Mouse (Mus musculus): ENCODE measurements around the gene Asic2. TPM values are rescaled to one million over a fixed set of nuclear protein-coding genes. Genes with fewer than 3 reads are reported as not detected.

Asic2 gene
- polyA plus RNA-seq, 1 experiment = 0.08 TPM

- H3K27ac ChIP-seq (ENCODE audit: control insufficient read depth, insufficient read depth, low read length) = no peak overlapping the region
- no peaks in the 10 kb centered on the region for H3K36me3 ChIP-seq (ENCODE audit: control insufficient read depth, insufficient read depth, low read length)
- no peaks in the 10 kb centered on the region for H3K4me1 ChIP-seq (replicated peaks; ENCODE audit: control insufficient read depth, insufficient read depth, low read length)
- no peak for DNase-seq
- no peak for TF ChIP-seq CTCF (IDR thresholded peaks at IDR 0.05; ENCODE audit: borderline replicate concordance, control insufficient read depth, extremely low read depth, insufficient read depth, low read length, poor library complexity)
- TF ChIP-seq POLR2A (IDR thresholded peaks at IDR 0.05; ENCODE audit: control insufficient read depth, extremely low read depth, insufficient read depth, low read length, poor library complexity) = no peak
- no peak overlapping the region for H3K4me3 ChIP-seq (ENCODE audit: control insufficient read depth, insufficient read depth, low read length)
- WGBS = 75% methylated on average over 8 of the region's 8 CpGs
- no peaks in the 10 kb centered on the region for H3K27me3 ChIP-seq (ENCODE audit: control insufficient read depth, insufficient read depth, low read length)
Observed at GRCm38 (mm10) chr11:81094581-81094980, 873.7 kb downstream of the Asic2 start.

- no peaks in the 10 kb centered on the region for H3K27me3 ChIP-seq (ENCODE audit: control insufficient read depth, insufficient read depth, low read length)
- H3K4me3 ChIP-seq (ENCODE audit: control insufficient read depth, insufficient read depth, low read length) = no peak overlapping the region
- no peak for TF ChIP-seq POLR2A (IDR thresholded peaks at IDR 0.05; ENCODE audit: control insufficient read depth, extremely low read depth, insufficient read depth, low read length, poor library complexity)
- no peak for TF ChIP-seq CTCF (IDR thresholded peaks at IDR 0.05; ENCODE audit: borderline replicate concordance, control insufficient read depth, extremely low read depth, insufficient read depth, low read length, poor library complexity)
- H3K36me3 ChIP-seq (ENCODE audit: control insufficient read depth, insufficient read depth, low read length) = no peaks in the 10 kb centered on the region
- DNase-seq = no peak
- H3K4me1 ChIP-seq (replicated peaks; ENCODE audit: control insufficient read depth, insufficient read depth, low read length) = no peaks in the 10 kb centered on the region
- H3K27ac ChIP-seq (ENCODE audit: control insufficient read depth, insufficient read depth, low read length) = no peak overlapping the region
- 86% methylated on average over 2 of the region's 2 CpGs for WGBS
Observed at GRCm38 (mm10) chr11:81092161-81092560, 876.1 kb downstream of the Asic2 start.

GRCm38 (mm10) chr11:81083822-81084221, 884.4 kb downstream of the Asic2 start:
- Histone ChIP-seq H3K27me3 (ENCODE audit: control insufficient read depth, insufficient read depth, low read length) (no peaks in the 10 kb centered on the region), H3K4me3 (ENCODE audit: control insufficient read depth, insufficient read depth, low read length) (no peak overlapping the region), H3K36me3 (ENCODE audit: control insufficient read depth, insufficient read depth, low read length) (no peaks in the 10 kb centered on the region), H3K4me1 (replicated peaks; ENCODE audit: control insufficient read depth, insufficient read depth, low read length) (no peaks in the 10 kb centered on the region), H3K27ac (ENCODE audit: control insufficient read depth, insufficient read depth, low read length) (no peak overlapping the region)
- no peak for TF ChIP-seq POLR2A (IDR thresholded peaks at IDR 0.05; ENCODE audit: control insufficient read depth, extremely low read depth, insufficient read depth, low read length, poor library complexity)
- TF ChIP-seq CTCF (IDR thresholded peaks at IDR 0.05; ENCODE audit: borderline replicate concordance, control insufficient read depth, extremely low read depth, insufficient read depth, low read length, poor library complexity) = no peak
- no peak for DNase-seq
- 91% methylated on average over 4 of the region's 4 CpGs for WGBS

GRCm38 (mm10) chr11:81080076-81080805, 888.0 kb downstream of the Asic2 start:
- H3K36me3 ChIP-seq (ENCODE audit: control insufficient read depth, insufficient read depth, low read length) = no peaks in the 10 kb centered on the region
- WGBS = 80% methylated on average over 11 of the region's 11 CpGs
- no peak for DNase-seq
- H3K27me3 ChIP-seq (ENCODE audit: control insufficient read depth, insufficient read depth, low read length) = no peaks in the 10 kb centered on the region
- H3K4me1 ChIP-seq (replicated peaks; ENCODE audit: control insufficient read depth, insufficient read depth, low read length) = no peaks in the 10 kb centered on the region
- H3K4me3 ChIP-seq (ENCODE audit: control insufficient read depth, insufficient read depth, low read length) = no peak overlapping the region
- H3K27ac ChIP-seq (ENCODE audit: control insufficient read depth, insufficient read depth, low read length) = no peak overlapping the region
- no peak for TF ChIP-seq POLR2A (IDR thresholded peaks at IDR 0.05; ENCODE audit: control insufficient read depth, extremely low read depth, insufficient read depth, low read length, poor library complexity)
- TF ChIP-seq CTCF (IDR thresholded peaks at IDR 0.05; ENCODE audit: borderline replicate concordance, control insufficient read depth, extremely low read depth, insufficient read depth, low read length, poor library complexity) = no peak

GRCm38 (mm10) chr11:81079237-81079636, 889.0 kb downstream of the Asic2 start:
- no peak overlapping the region for H3K4me3 ChIP-seq (ENCODE audit: control insufficient read depth, insufficient read depth, low read length)
- no peaks in the 10 kb centered on the region for H3K4me1 ChIP-seq (replicated peaks; ENCODE audit: control insufficient read depth, insufficient read depth, low read length)
- no peak for DNase-seq
- no peaks in the 10 kb centered on the region for H3K27me3 ChIP-seq (ENCODE audit: control insufficient read depth, insufficient read depth, low read length)
- no peak for TF ChIP-seq POLR2A (IDR thresholded peaks at IDR 0.05; ENCODE audit: control insufficient read depth, extremely low read depth, insufficient read depth, low read length, poor library complexity)
- no peak for TF ChIP-seq CTCF (IDR thresholded peaks at IDR 0.05; ENCODE audit: borderline replicate concordance, control insufficient read depth, extremely low read depth, insufficient read depth, low read length, poor library complexity)
- H3K27ac ChIP-seq (ENCODE audit: control insufficient read depth, insufficient read depth, low read length) = no peak overlapping the region
- no peaks in the 10 kb centered on the region for H3K36me3 ChIP-seq (ENCODE audit: control insufficient read depth, insufficient read depth, low read length)
- 72% methylated on average over 3 of the region's 3 CpGs for WGBS

GRCm38 (mm10) chr11:81071836-81072235, 896.4 kb downstream of the Asic2 start:
- DNase-seq = no peak
- WGBS = 77% methylated on average over 4 of the region's 4 CpGs
- TF ChIP-seq CTCF (IDR thresholded peaks at IDR 0.05; ENCODE audit: borderline replicate concordance, control insufficient read depth, extremely low read depth, insufficient read depth, low read length, poor library complexity) (no peak), POLR2A (IDR thresholded peaks at IDR 0.05; ENCODE audit: control insufficient read depth, extremely low read depth, insufficient read depth, low read length, poor library complexity) (no peak)
- no peaks in the 10 kb centered on the region for H3K36me3 ChIP-seq (ENCODE audit: control insufficient read depth, insufficient read depth, low read length)
- H3K27me3 ChIP-seq (ENCODE audit: control insufficient read depth, insufficient read depth, low read length) = no peaks in the 10 kb centered on the region
- H3K4me1 ChIP-seq (replicated peaks; ENCODE audit: control insufficient read depth, insufficient read depth, low read length) = no peaks in the 10 kb centered on the region
- no peak overlapping the region for H3K4me3 ChIP-seq (ENCODE audit: control insufficient read depth, insufficient read depth, low read length)
- no peak overlapping the region for H3K27ac ChIP-seq (ENCODE audit: control insufficient read depth, insufficient read depth, low read length)
